Mouse (Mus musculus): Measurements from ENCODE around the gene A930017K11Rik.

A930017K11Rik gene

DNA sequence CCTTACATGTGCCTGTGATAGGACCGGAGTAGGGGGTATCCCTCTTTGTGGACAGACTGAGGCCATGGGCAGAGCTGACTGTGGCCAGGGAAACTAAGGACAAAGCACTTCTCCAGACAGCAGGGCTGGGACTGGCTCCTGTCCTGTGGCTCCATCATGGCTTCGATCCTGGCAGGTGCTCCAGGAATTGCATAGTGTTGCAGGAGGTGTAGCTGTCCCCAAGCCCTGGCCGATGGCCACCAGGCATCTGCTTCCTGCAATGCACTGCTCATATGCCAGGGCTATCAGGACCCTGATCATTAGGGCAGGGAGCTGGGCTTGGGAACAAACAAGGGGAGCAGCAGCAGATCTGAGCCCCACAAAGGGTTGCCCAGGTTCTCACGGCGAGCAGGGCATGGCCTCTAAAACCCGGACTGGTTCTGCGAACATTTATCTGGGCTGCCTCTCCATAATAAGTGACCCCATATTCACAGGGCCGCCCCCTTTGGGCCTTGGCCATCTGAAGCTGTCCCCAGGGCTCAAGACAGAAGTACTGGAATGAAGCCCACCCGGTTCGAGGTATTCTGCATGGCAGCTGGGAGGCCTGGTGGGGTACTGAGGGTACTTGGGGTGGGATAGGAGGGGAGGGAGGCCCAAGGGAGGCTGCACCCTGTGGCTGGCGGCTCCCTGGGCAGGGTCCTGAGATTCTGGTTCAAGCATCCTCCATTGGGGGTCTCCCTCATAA, 6.6 kb upstream of the A930017K11Rik start:
- no peak for DNase-seq

- DNase-seq, result no peak
Observed at GRCm38 (mm10) chr17:25957586-25958051, 5.3 kb upstream of the A930017K11Rik start.

DNA sequence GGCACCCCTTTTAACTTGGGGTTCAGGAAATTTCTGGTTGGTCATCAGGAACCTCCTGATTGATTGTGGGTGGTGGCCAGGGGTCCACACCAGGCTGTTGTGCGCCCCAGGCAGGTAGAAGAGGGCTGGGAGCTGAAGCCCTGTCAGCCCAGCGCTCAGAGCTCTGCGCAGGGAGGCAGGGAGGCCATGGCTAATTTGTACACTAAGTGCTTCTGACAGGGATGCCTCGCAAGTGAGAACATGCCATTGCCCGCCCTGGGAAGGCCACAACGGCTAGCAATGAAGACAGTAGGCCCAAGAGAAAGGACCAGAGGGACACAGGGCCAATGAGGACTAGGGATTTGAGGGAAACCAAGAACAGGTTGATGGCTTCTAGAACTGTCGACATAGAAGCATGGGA, 4.3 kb upstream of the A930017K11Rik start:
- no peak for DNase-seq

GRCm38 (mm10) chr17:25956201-25956600, 3.8 kb upstream of the A930017K11Rik start:
- no peak for DNase-seq

DNA sequence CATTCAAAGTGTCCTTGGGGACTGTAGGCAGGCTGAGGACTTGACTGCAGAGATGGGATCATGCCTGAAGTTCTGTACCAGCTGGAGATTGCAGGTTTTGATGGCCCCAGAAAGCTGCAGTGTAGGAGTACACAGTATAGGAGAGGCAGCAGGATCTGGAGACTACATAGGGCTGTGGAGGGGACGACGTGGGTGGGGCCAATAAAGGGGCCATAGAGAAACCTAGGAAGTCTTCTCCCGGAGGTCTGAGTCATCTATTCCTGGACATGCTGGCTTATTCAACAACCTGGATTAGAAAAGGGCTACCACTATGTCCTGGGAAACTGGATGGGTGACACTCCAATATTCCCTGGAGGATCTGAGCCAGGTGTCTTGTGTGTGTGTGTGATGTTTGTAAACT, 3.4 kb upstream of the A930017K11Rik start:
- no peak for DNase-seq

DNA sequence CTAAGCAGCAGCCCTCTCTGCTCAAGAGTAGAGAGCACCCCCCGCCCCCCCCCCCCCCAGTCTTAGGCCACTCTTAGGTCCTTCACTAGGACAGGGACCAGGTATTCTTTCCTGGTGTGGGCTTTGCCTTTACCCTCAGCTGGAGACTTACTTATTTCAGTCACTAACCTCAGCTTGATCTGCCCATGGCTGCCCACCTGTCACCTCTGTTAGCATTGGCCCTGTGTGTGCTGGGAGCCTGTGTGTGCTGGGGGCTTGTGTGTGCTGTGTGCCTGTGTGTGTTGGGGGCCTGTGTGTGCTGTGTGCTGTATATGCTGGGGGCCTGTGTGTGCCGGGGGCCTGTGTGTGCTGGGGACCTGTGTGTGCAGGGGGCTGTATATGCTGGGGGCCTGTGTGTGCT, 2.3 kb upstream of the A930017K11Rik start:
- no peak for DNase-seq

- no peak for DNase-seq
Observed at GRCm38 (mm10) chr17:25953161-25953560, 796 bp upstream of the A930017K11Rik start.

DNA sequence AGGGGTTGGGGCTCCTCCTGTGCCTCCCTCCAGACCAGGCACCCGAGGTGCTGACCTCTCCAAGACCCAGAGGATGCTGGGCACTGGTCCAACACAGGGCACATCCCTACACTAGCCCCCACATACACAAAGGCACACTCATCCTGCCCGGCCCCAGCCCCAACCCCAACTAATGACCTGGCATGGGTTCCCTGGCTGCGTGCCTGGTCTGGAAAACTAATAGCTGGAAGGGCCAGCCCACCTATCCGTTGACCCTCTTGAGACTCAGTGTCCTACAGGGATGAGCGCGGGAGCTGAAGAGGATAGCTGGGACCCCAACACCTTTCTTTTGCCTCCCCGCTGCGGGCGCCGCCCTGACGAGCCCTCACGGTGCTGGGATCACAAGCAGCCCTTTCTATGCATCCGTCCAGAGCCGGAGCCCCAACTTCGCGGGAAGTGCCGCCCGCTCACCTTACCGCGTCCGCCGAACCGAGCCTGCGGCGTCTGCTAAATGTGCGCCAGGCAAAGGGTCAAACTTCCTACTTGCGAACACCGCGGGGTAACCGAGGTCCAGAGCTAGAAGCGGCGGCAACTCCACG, 1.1 kb downstream of the A930017K11Rik start:
- DNase-seq, result no peak

GRCm38 (mm10) chr17:25950706-25951105, 1.7 kb downstream of the A930017K11Rik start:
- DNase-seq, result no peak

- no peak for DNase-seq
Observed at GRCm38 (mm10) chr17:25949981-25950380, 2.4 kb downstream of the A930017K11Rik start.

GRCm38 (mm10) chr17:25948051-25948450, 4.3 kb downstream of the A930017K11Rik start:
- DNase-seq, result no peak

DNA sequence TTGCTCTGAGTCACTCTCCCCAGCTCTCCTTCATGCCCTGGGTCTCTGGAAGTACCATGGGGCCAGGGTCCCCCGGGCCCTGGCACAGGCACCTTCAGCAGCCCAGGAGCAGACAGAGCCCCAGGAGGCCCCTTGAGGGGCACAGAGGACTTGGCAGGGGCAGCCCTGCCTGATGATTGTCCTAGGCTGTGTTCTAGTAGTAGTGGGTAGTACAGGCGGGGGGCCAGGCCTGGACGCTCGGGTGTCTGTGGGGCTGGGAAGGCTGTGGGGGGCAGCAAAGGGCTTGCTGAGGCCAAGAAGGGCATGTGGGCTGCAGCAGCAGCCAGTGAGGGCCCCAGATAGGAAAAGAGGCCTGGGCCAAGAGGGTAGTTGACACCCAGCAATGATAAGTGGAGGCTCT, 4.8 kb downstream of the A930017K11Rik start:
- no peak for DNase-seq

GRCm38 (mm10) chr17:25946891-25947290, 5.5 kb downstream of the A930017K11Rik start:
- DNase-seq, result no peak

DNA sequence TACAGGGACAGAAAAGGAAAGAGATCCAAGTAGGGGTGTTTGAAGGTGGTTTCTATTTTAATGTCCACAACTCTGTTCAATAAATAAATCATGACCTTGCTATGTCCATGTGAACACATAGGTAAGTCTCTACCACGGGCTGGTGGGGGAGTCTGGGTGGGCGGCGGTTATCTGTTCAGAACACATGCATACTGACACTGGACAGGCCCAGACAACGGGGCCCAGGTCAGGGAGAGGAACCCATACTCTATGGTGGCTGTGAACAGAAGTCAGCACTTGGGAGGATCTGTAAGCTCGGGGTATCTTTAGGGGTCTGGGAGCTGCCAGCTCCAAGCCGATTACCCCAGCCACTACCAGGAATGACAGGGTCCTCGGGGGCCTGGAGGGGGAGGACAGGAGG, 6.0 kb downstream of the A930017K11Rik start:
- DNase-seq, result no peak

DNA sequence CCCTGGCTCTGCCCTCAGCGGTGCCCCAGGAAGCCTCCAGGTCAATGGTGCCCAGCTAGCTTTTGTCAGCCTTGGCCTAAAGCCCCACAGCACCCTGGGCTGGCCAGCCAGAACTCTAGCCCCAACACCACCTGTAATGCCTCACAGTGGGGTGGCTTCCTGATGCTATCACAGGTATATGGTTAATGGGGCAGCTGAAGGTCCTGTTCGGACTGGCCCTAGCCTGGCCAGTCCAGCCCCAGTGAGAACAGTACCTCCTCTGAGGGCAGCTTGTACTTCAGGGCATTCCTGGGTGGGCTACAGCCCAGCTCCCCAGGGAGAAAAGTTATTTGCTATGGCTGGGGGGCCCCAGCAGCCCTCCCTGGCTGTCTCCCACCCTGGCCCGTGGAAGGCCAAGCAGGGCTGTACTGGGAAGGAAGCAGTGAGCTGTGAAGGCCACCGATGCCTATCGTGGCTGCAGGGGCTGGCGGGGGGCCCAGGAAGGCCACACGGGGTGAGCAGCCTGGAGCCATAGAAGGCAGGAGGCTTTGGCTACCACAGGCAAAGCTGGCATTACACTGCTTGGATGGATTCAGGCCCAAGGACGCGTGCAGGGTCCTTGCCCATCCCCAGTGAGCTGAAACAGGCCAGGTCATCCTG, 6.7 kb downstream of the A930017K11Rik start:
- DNase-seq, result peak; percentile 68

DNA sequence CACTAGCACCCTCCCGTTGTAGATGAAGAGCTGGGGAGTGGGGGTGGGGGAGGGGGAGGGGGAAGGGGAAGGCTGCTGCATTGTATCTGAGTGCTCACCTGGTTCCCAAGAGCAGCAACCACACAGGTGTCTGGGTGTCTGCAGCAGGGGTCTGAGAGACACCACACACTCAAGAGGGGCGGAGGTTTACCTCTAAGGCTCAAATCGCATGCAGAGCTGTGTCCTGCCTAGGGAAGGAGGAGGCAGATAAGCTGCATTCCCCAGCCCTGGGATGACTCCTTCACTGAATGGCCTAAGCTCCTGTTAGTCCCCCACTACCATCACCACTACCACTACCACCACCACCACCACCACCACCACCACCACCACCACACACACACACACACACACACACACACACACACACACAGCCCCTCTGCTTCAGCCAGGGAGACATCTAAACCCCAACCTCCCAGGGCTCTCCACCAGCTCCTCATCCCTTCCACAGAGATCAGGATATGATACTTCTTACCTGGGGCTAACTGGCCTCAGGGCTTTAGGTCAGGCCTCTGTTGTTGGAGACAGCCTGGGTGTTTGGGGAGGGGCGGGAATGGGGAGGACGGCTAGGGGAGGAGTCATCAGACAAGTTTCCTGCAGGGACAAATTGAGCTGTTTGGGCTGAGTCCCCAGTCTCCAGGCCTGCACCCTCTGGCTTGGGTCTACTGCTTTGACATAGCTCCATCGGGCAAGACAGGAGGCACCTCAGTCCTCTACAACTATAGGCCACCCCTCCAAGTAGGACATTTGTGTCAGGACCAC, 7.8 kb downstream of the A930017K11Rik start, which contains the start of the genes Pigq and Nhlrc4:
Gene Pigq, minus strand, starts transcription at position 571 of the 798 bp plus-strand sequence.
Gene Nhlrc4, minus strand, starts transcription at position 596 of the 798 bp plus-strand sequence.
- no peak for DNase-seq

DNA sequence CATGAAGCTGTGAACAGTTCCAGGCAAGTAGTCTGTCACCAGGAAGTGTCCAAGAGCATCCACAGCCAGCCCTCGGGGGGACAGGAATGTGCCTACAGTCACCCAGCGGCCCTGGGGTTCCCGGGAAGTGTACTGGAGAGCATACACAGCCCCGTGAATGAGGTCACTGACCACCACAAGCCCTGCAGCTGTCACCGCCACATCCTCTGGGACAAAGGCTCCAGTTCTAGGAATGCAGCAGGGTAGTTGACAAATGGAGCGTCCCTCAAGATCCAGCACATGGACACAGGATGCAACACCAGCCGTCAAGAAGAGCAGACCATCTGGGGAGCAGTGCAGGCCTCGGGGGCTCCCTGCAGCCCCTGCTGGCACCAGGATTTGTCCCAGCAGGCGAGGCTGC, 8.6 kb downstream of the A930017K11Rik start:
- no peak for DNase-seq

- no peak for DNase-seq
Observed at GRCm38 (mm10) chr17:25943221-25943620, 9.1 kb downstream of the A930017K11Rik start.

DNA sequence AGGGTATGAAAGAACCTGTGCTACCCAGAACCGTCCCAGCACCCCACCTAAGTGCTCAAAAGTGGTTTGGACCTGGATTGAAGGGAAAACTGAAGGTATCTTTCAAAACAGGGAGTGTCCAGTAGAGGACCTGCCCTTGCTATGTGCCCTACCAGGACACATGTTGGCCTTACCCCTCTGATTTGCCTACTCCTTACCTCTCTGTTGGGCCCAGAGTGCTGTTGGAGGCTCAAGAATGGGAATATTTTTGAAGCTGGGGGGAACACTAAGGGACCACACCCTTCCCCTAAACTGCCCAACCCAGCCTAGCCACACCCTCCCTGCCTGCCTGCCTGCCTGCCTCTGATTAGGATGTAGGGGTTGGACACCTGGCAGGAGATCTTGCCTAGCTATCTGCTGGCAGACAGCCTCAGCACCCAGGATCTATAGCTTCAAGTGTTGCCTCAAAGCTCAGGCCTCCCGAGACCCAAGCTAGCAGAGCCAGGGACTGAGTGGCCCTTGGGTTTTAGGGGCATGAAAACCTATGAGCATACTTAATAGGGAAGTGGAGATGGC, 9.7 kb downstream of the A930017K11Rik start:
- no peak for DNase-seq

DNA sequence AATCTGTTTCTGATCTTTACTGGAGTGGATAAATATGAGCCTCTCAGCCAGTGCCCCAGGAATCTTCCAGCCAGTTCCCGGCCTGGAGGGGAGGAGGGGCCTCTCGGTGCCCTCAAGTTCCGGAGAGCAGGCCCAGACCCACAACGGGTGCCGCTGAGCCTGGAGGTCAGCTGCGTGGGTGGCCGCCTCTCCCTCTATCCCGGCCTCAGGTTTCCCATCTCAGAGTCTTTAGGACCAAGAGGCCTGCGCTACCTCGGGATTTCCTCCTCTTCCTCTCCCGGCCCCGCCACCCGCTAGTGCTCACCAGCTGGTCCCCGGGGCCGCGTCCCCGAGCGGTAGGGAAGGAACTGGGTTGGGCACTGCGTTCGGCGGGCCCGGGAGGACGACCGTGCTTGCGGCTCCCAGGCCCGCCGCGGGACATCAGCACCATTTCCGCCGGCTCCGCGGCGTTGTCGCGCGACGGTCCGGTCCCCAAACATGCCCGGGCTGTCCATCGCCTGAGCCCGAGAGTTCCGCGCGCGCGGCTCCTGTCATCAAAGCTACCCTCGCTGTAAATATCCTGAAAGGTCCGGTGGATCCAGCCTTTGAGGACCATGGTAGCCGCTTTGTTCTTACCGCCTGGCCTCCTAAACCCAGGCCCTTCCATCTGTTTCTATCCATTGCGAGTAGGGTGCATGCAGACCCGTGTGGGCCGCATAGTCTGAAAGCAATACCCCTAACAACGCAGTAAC, 10.7 kb downstream of the A930017K11Rik start:
- peak; percentile 85 for DNase-seq

GRCm38 (mm10) chr17:25934526-25934925, 17.8 kb downstream of the A930017K11Rik start:
- no peak for DNase-seq

- no peak for DNase-seq
Observed at GRCm38 (mm10) chr17:25925348-25925747, 27.0 kb downstream of the A930017K11Rik start.

Measured in kidney, postnatal 14 days (tissue).